ENCODE assay signal across 9 mouse cellular contexts in genomic region chr11:70017199-70017767, GRCm38 (mm10). TPM values are rescaled to one million over a fixed set of nuclear protein-coding genes. Genes with fewer than 3 reads are reported as not detected.
DNase-seq lines count a peak whose midpoint lies in the region; ATAC-seq and TF ChIP-seq lines count a peak whose summit lies in the region.
"Had no signal": no experiment of that assay in that cellular context is flagged by ENCODE, and none has a peak within 500 bp of the region (broad histone marks: within the 10 kb centered on the region; RNA-seq: fewer than 3 reads in every experiment).

No protein-coding gene starts in this region.

- no peak for ATAC-seq in heart, embryonic 13.5 days (ENCODE audit: extremely low read depth, insufficient number of reproducible peaks, low FRiP score, low TSS enrichment)
- no peak for ATAC-seq in forebrain, postnatal 0 days

- no peak for TF ChIP-seq CTCF in forebrain, postnatal 0 days (IDR thresholded peaks at IDR 0.05; ENCODE audit: low read depth)

- no peak overlapping the region for H3K27ac ChIP-seq in heart, embryonic 13.5 days (replicated peaks)
- peak overlapping the region; percentile 97 for H3K27ac ChIP-seq in embryonic facial prominence, embryonic 10.5 days (replicated peaks)
- H3K27ac ChIP-seq in forebrain, postnatal 0 days (ENCODE audit: low read depth, low read length) = peak overlapping the region; percentile 96
- peak overlapping the region; percentile 96 for H3K27ac ChIP-seq in midbrain, embryonic 10.5 days (replicated peaks)

- H3K4me2 ChIP-seq in heart, embryonic 13.5 days = peak overlapping the region; percentile 86; the same call in 1 of the 2 replicates
- H3K4me2 ChIP-seq in forebrain, postnatal 0 days (ENCODE audit: low read depth) = peak overlapping the region; percentile 80

- H3K9me3 ChIP-seq in heart, embryonic 13.5 days = no peaks in the 10 kb centered on the region
- no peaks in the 10 kb centered on the region for H3K9me3 ChIP-seq in embryonic facial prominence, embryonic 10.5 days
- no peaks in the 10 kb centered on the region for H3K9me3 ChIP-seq in forebrain, postnatal 0 days (ENCODE audit: low read length)
- H3K9me3 ChIP-seq in midbrain, embryonic 10.5 days (replicated peaks) = no peaks in the 10 kb centered on the region

- peaks cover 73% of the 10 kb centered on the region for H3K4me1 ChIP-seq in heart, embryonic 13.5 days
- H3K4me1 ChIP-seq in embryonic facial prominence, embryonic 10.5 days = peaks cover 85% of the 10 kb centered on the region
- peaks cover 31% of the 10 kb centered on the region for H3K4me1 ChIP-seq in forebrain, postnatal 0 days (ENCODE audit: insufficient read depth)
- peaks cover 82% of the 10 kb centered on the region for H3K4me1 ChIP-seq in midbrain, embryonic 10.5 days

- no peaks in the 10 kb centered on the region for H3K27me3 ChIP-seq in heart, embryonic 13.5 days (replicated peaks)
- H3K27me3 ChIP-seq in embryonic facial prominence, embryonic 10.5 days (replicated peaks; ENCODE audit: low read depth, poor library complexity, severe bottlenecking) = no peaks in the 10 kb centered on the region
- no peaks in the 10 kb centered on the region for H3K27me3 ChIP-seq in forebrain, postnatal 0 days (ENCODE audit: insufficient read depth, low read length)
- no peaks in the 10 kb centered on the region for H3K27me3 ChIP-seq in midbrain, embryonic 10.5 days (ENCODE audit: low read depth, poor library complexity, severe bottlenecking)

- H3K4me3 ChIP-seq in heart, embryonic 13.5 days = no peak overlapping the region
- peak overlapping the region; percentile 86 for H3K4me3 ChIP-seq in embryonic facial prominence, embryonic 10.5 days
- peak overlapping the region; percentile 84 for H3K4me3 ChIP-seq in forebrain, postnatal 0 days (ENCODE audit: low read depth, low read length)
- H3K4me3 ChIP-seq in midbrain, embryonic 10.5 days = peak overlapping the region; percentile 77

- peaks cover 20% of the 10 kb centered on the region for H3K36me3 ChIP-seq in heart, embryonic 13.5 days
- H3K36me3 ChIP-seq in embryonic facial prominence, embryonic 10.5 days (replicated peaks) = peaks cover 22% of the 10 kb centered on the region
- H3K36me3 ChIP-seq in forebrain, postnatal 0 days (ENCODE audit: insufficient read depth) = peaks cover 11% of the 10 kb centered on the region
- H3K36me3 ChIP-seq in midbrain, embryonic 10.5 days = peaks cover 20% of the 10 kb centered on the region

- peak overlapping the region; percentile 90 for H3K9ac ChIP-seq in heart, embryonic 13.5 days
- H3K9ac ChIP-seq in forebrain, postnatal 0 days = peak overlapping the region; percentile 88

- 37% methylated on average over 7 of the region's 7 CpGs for WGBS in heart, embryonic 13.5 days
- 37% methylated on average over 7 of the region's 7 CpGs for WGBS in embryonic facial prominence, embryonic 10.5 days
- 22% methylated on average over 7 of the region's 7 CpGs for WGBS in forebrain, postnatal 0 days
- WGBS in midbrain, embryonic 10.5 days = 34% methylated on average over 7 of the region's 7 CpGs

- DNase-seq in heart, postnatal 4 days = no peak
- DNase-seq in embryonic facial prominence, embryonic 10.5 days (ENCODE audit: low spot score) = no peak
- no peak for DNase-seq in forebrain, postnatal 0 days
- DNase-seq in midbrain, embryonic 10.5 days (ENCODE audit: low spot score) = no peak
- DNase-seq in frontal cortex, postnatal 36 days (ENCODE audit: low spot score in 2 of 2) = no peak
- no peak for DNase-seq in liver
- no peak for DNase-seq in lung, postnatal 10 days
- DNase-seq: kidney, adult 18-20 months had no signal

RNA-seq across cellular contexts. Expression of gene Dlg4, which starts 0.5 kb away (rescaled TPM):
- 4.7 and 5.1 TPM in 2 replicates for polyA plus RNA-seq in heart, embryonic 13.5 days (2015; fragmentation: Nextera tagmentation; extraction: Ambion mirVana)
- 10 to 100 TPM; 13.2 to 15.5 TPM for total RNA-seq in heart, postnatal 4 days (2021)
- 12.6 and 13.2 TPM in 2 replicates for polyA plus RNA-seq in embryonic facial prominence, embryonic 10.5 days (2016; fragmentation: Nextera tagmentation; extraction: Ambion mirVana)
- 214 and 230 TPM in 2 replicates for total RNA-seq in forebrain, postnatal 0 days (2014; rRNA removed)
- polyA plus RNA-seq in forebrain, postnatal 0 days (2015; fragmentation: Nextera tagmentation; extraction: Ambion mirVana) = 12.1 and 14.3 TPM in 2 replicates
- 16.6 and 23.8 TPM in 2 replicates for polyA plus RNA-seq in midbrain, embryonic 10.5 days (2016; fragmentation: Nextera tagmentation; extraction: Ambion mirVana)

RNA-seq across cellular contexts. Expression of gene Acadvl, which starts 2.1 kb away (rescaled TPM):
- 131 and 140 TPM in 2 replicates for polyA plus RNA-seq in heart, embryonic 13.5 days (2015; fragmentation: Nextera tagmentation; extraction: Ambion mirVana)
- total RNA-seq in heart, postnatal 4 days (2021) = 100 to 1,000 TPM; 862 to 957 TPM
- polyA plus RNA-seq in embryonic facial prominence, embryonic 10.5 days (2016; fragmentation: Nextera tagmentation; extraction: Ambion mirVana) = 42.2 and 46.3 TPM in 2 replicates
- total RNA-seq in forebrain, postnatal 0 days (2014; rRNA removed) = 45.1 and 47.7 TPM in 2 replicates
- 47.9 and 51.5 TPM in 2 replicates for polyA plus RNA-seq in forebrain, postnatal 0 days (2015; fragmentation: Nextera tagmentation; extraction: Ambion mirVana)
- polyA plus RNA-seq in midbrain, embryonic 10.5 days (2016; fragmentation: Nextera tagmentation; extraction: Ambion mirVana) = 42.2 and 48.6 TPM in 2 replicates

RNA-seq across cellular contexts. Expression of gene Dvl2, which starts 16.9 kb away (rescaled TPM):
- polyA plus RNA-seq in heart, embryonic 13.5 days (2015; fragmentation: Nextera tagmentation; extraction: Ambion mirVana) = 20.7 and 22.0 TPM in 2 replicates
- total RNA-seq in heart, postnatal 4 days (2021) = 10 to 100 TPM; 13.1 to 14.0 TPM
- polyA plus RNA-seq in embryonic facial prominence, embryonic 10.5 days (2016; fragmentation: Nextera tagmentation; extraction: Ambion mirVana) = 59.0 and 59.8 TPM in 2 replicates
- total RNA-seq in forebrain, postnatal 0 days (2014; rRNA removed) = 31.9 and 43.9 TPM in 2 replicates
- 12.7 and 15.7 TPM in 2 replicates for polyA plus RNA-seq in forebrain, postnatal 0 days (2015; fragmentation: Nextera tagmentation; extraction: Ambion mirVana)
- 52.1 and 54.1 TPM in 2 replicates for polyA plus RNA-seq in midbrain, embryonic 10.5 days (2016; fragmentation: Nextera tagmentation; extraction: Ambion mirVana)

RNA-seq across cellular contexts. Expression of gene Phf23, which starts 21.7 kb away (rescaled TPM):
- polyA plus RNA-seq in heart, embryonic 13.5 days (2015; fragmentation: Nextera tagmentation; extraction: Ambion mirVana) = 43.8 and 47.9 TPM in 2 replicates
- 10 to 100 TPM; 25.0 to 30.3 TPM for total RNA-seq in heart, postnatal 4 days (2021)
- polyA plus RNA-seq in embryonic facial prominence, embryonic 10.5 days (2016; fragmentation: Nextera tagmentation; extraction: Ambion mirVana) = 96.5 and 98.3 TPM in 2 replicates
- total RNA-seq in forebrain, postnatal 0 days (2014; rRNA removed) = 47.6 and 52.7 TPM in 2 replicates
- 48.0 and 49.7 TPM in 2 replicates for polyA plus RNA-seq in forebrain, postnatal 0 days (2015; fragmentation: Nextera tagmentation; extraction: Ambion mirVana)
- polyA plus RNA-seq in midbrain, embryonic 10.5 days (2016; fragmentation: Nextera tagmentation; extraction: Ambion mirVana) = 95.1 and 96.3 TPM in 2 replicates

RNA-seq across cellular contexts. Expression of gene Gabarap, which starts 26.3 kb away (rescaled TPM):
- polyA plus RNA-seq in heart, embryonic 13.5 days (2015; fragmentation: Nextera tagmentation; extraction: Ambion mirVana) = 456 and 466 TPM in 2 replicates
- total RNA-seq in heart, postnatal 4 days (2021) = 100 to 1,000 TPM; 271 TPM
- 317 and 331 TPM in 2 replicates for polyA plus RNA-seq in embryonic facial prominence, embryonic 10.5 days (2016; fragmentation: Nextera tagmentation; extraction: Ambion mirVana)
- total RNA-seq in forebrain, postnatal 0 days (2014; rRNA removed) = 246 and 261 TPM in 2 replicates
- 574 and 668 TPM in 2 replicates for polyA plus RNA-seq in forebrain, postnatal 0 days (2015; fragmentation: Nextera tagmentation; extraction: Ambion mirVana)
- polyA plus RNA-seq in midbrain, embryonic 10.5 days (2016; fragmentation: Nextera tagmentation; extraction: Ambion mirVana) = 409 and 454 TPM in 2 replicates
